Mouse (Mus musculus) Patski (cell line): ENCODE measurements around the gene Atg4a-ps. TPM values are rescaled to one million over a fixed set of nuclear protein-coding genes. Genes with fewer than 3 reads are reported as not detected.

Experiments used
- ATAC-seq: fragments of 100-300 bp; one replicate; pipeline ENCODE4 v1.8.0; 2021
- CTCF ChIA-PET: fragments of 350-600 bp; sonication (Branson Sonifier 250); formaldehyde crosslinking; loops from one replicate; lab custom pipeline; 2022; ENCODE audit warnings: inconsistent platforms; lab: Charles Lee
- POLR2A ChIA-PET: fragments of 350-600 bp; sonication (Branson Sonifier 250); formaldehyde crosslinking; loops from one replicate; lab custom pipeline; 2022; ENCODE audit warnings: antibody characterized with exemption, inconsistent platforms; lab: Charles Lee
- DNase-seq: peaks from one replicate; pipeline ENCODE4 v3.0.0-alpha.2; 2011; ENCODE audit warnings: low read depth, low spot score
- H3K27me3 ChIP-seq: fragments of 371-371 bp; one replicate; pipeline ENCODE4 v1.5.1; 2021
- CTCF ChIP-seq: fragments of 100-300 bp; IDR thresholded peaks from one replicate; pipeline ENCODE4 v1.5.1; 2021
- in situ Hi-C: fragments of 300-500 bp; cut with MboI; formaldehyde crosslinking; loops from 3 replicates; pipeline ENCODE4 v1.11.1; 2018; ENCODE audit warnings: low pct_unique_long_range_greater_than_20kb, mixed read lengths
- polyA plus RNA-seq: library from polyadenylated mRNA; unstranded; gene quantifications from one replicate; pipeline ENCODE4 v1.2.3, GENCODE M21; 2021

Gene Atg4a-ps
- polyA plus RNA-seq, 1 experiment from 2014 or later, result 7.4 TPM

DNA sequence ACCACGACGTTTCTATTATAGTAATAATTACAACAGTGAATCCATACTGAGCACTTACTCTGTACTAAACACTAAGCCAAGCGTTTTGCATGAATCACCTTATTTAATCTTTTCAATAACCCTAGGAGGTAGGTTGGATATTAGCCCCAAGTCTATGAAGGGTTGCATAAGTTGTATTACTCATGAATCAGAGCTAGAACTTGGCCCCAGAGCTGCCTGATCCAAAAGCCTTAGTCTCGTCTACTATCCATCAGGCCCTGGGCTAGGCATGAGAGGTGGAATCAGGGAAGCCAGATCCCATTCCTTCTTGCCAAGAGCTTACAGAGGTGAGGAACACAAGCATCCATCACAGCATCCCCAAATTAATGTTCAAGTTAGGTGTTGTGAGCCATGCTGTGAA, 30.2 kb downstream of the Atg4a-ps start:
- no peak for TF ChIP-seq CTCF
- POLR2A ChIA-PET, result interaction anchor here (0.6 to 1.0 kb wide), 2 partner anchors 9 to 20 kb away, joined by 3 read pairs; no protein-coding TSS in a partner anchor
- DNase-seq, result no peak
- no peaks in the 10 kb centered on the region for H3K27me3 ChIP-seq
- peak; percentile 36 for ATAC-seq
- in situ Hi-C loops, result no loop called here
- CTCF ChIA-PET, result interaction anchor here (0.8 to 2.2 kb wide), 7 partner anchors 9 to 210 kb away, joined by 3 to 7 read pairs (median 3); no protein-coding TSS in a partner anchor

GRCm38 (mm10) chr3:103612636-103613355, 33.1 kb downstream of the Atg4a-ps start:
- ATAC-seq (peak; percentile 64), DNase-seq (no peak)
- ChIA-PET POLR2A (interaction anchor here (0.6 to 1.1 kb wide), 3 partner anchors 14 to 790 kb away, joined by 5 to 8 read pairs (median 6); no protein-coding TSS in a partner anchor), CTCF (interaction anchor here (1.2 to 1.4 kb wide), 2 partner anchors 8 to 10 kb away, joined by 3 to 5 read pairs; no protein-coding TSS in a partner anchor)
- no peaks in the 10 kb centered on the region for H3K27me3 ChIP-seq
- in situ Hi-C loops, result no loop called here
- no peak for TF ChIP-seq CTCF

GRCm38 (mm10) chr3:103610231-103610630, 35.6 kb downstream of the Atg4a-ps start:
- POLR2A ChIA-PET, result no interaction called here
- DNase-seq (no peak), ATAC-seq (no peak)
- no peaks in the 10 kb centered on the region for H3K27me3 ChIP-seq
- CTCF ChIA-PET, result no interaction called here
- in situ Hi-C loops, result no loop called here
- no peak for TF ChIP-seq CTCF

DNA sequence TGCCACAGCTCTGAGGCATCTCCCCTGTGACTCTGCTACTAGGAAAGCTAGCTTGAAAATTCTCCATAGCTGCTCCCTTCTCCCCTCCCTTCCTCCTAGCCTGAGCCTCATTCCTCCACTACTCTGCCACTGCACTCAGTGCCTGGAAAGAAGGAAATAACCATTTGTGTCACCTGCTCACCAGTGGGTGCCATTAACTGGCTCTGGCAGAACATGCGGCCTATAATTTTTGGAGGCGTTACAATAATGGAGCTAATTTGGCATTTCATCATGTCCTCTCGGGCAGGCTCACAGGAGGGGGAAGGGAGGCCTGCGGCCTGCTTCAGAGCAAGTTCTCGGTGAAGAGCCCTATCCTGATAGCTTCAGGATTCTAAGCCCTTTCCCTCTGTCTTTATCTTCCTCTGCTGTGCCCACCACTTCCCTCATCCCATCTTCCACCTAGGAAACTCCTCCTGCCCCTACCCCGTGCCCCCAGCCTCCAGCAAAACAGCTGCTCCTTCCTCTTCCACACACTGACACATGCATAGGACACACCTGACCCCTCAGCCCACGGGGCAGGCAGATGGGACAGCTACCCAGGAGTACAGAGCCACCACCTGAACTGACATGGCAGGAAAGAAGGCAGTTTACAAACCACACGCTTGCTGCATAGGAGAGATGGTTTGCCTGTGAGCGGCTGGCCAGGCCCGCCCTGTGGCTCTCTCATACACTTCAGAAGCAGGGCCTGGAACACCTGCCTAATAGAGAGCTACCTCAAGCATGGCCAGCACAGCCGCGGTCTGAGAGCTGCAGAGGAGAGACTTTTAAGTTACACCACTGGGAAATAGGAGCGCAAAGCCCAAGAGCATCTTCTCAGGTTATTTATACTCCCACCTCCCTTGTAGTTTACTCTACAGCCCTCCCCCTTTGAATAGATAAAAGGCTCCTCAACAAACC, 38.9 kb downstream of the Atg4a-ps start:
- in situ Hi-C loops, result no loop called here
- ATAC-seq, result no peak
- TF ChIP-seq CTCF, result no peak
- no peak for DNase-seq
- ChIA-PET CTCF (interaction anchor here (1.2 to 1.4 kb wide), 3 partner anchors 9 to 11 kb away, joined by 4 read pairs; no protein-coding TSS in a partner anchor), POLR2A (interaction anchor here (1.0 kb wide), 1 partner anchor 33 kb away, joined by 3 read pairs; no protein-coding TSS in a partner anchor)
- no peaks in the 10 kb centered on the region for H3K27me3 ChIP-seq

DNA sequence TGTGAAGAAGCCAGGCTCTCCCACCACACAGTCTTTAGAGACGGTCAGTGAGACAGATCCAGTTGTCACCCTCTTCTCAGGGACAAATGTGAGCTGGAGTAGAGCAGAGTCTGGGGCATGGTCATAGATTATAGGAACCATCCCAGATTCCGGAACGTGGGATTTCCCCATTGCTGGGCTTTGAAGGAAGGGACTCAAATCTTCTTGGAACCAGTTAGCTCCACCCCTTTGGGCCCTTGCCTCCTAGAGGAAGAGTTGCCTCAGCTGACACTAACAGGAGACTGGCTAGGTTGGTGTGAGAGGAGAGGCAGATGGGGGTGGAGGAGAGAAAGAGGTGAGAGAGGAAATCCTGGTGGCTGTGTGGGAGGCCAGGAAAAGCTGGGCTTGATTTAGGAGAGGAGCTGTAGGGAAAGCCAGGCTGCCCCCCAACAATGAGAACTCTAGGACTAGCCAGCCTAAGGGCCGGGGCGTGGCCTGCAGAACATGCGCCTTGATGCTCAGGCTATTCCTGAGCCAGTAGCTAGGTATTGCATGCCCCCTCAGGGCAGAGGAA, 39.7 kb downstream of the Atg4a-ps start:
- in situ Hi-C loops, result no loop called here
- ATAC-seq (no peak), DNase-seq (no peak)
- POLR2A ChIA-PET, result no interaction called here
- no peak for TF ChIP-seq CTCF
- CTCF ChIA-PET, result interaction anchor here (1.4 kb wide), 1 partner anchor 12 kb away, joined by 4 read pairs; no protein-coding TSS in a partner anchor
- no peaks in the 10 kb centered on the region for H3K27me3 ChIP-seq

DNA sequence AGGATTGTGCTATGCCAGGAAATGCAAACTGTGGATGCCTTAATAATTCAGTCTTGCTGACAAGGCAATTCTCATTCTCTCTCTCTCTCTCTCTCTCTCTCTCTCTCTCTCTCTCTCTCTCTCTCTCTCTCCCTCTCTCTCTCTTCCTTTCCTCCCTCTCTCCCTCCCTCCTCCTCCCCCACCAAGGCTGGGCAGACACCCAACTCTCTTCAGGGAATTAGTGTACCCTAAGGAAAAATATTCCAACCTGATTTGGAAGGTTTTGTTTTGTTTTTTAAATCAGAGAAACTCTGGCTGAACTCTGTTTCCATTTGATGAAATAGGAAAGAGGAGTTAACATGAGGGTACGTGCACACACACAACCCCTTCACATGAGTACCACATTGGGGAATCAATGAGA, 44.3 kb downstream of the Atg4a-ps start:
- ChIA-PET CTCF (no interaction called here), POLR2A (interaction anchor here (0.8 to 2.5 kb wide), 2 partner anchors 12 to 30 kb away, joined by 3 to 9 read pairs; no protein-coding TSS in a partner anchor)
- ATAC-seq, result no peak
- TF ChIP-seq CTCF, result no peak
- in situ Hi-C loops, result no loop called here
- H3K27me3 ChIP-seq, result no peaks in the 10 kb centered on the region
- no peak for DNase-seq

GRCm38 (mm10) chr3:103601011-103601410, 44.9 kb downstream of the Atg4a-ps start:
- no peak for TF ChIP-seq CTCF
- peak; percentile 24 for ATAC-seq
- in situ Hi-C loops, result no loop called here
- DNase-seq, result no peak
- no peaks in the 10 kb centered on the region for H3K27me3 ChIP-seq
- ChIA-PET POLR2A (interaction anchor here (0.8 to 2.5 kb wide), 2 partner anchors 11 to 29 kb away, joined by 3 to 9 read pairs; no protein-coding TSS in a partner anchor), CTCF (no interaction called here)

DNA sequence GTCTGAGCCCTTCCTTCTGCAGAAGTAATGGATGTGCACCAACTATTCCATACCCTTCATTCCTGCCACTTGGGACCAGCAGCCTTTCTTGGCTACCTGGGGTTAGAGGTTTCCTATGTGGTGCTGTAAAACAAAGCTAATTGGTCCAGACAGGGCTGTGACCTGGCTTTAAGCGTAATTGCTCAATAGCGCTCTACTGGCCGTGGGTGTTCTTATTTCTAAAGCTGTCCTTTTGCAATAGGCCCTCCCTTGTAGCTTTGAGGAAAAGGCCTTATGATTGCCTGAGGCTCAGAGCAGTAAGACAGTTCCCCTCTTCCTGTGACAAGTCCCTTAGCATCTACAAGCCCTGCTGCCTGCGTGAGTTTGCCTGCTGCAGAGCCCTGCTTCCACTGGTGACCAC, 48.3 kb downstream of the Atg4a-ps start:
- ATAC-seq (no peak), DNase-seq (no peak)
- in situ Hi-C loops, result no loop called here
- peaks cover 3% of the 10 kb centered on the region for H3K27me3 ChIP-seq
- TF ChIP-seq CTCF, result no peak
- POLR2A ChIA-PET, result interaction anchor here (1.2 kb wide), 1 partner anchor 25 kb away, joined by 3 read pairs; no protein-coding TSS in a partner anchor
- CTCF ChIA-PET, result interaction anchor here (1.4 kb wide), 2 partner anchors 10 to 11 kb away, joined by 3 to 4 read pairs; no protein-coding TSS in a partner anchor

- in situ Hi-C loops, result no loop called here
- no peak for DNase-seq
- peaks cover 3% of the 10 kb centered on the region for H3K27me3 ChIP-seq
- no peak for ATAC-seq
- ChIA-PET CTCF (interaction anchor here (1.4 kb wide), 1 partner anchor 13 kb away, joined by 3 read pairs; no protein-coding TSS in a partner anchor), POLR2A (interaction anchor here (0.9 kb wide), 1 partner anchor 20 kb away, joined by 3 read pairs; no protein-coding TSS in a partner anchor)
- TF ChIP-seq CTCF, result no peak
These were observed 50.5 kb downstream of the Atg4a-ps start for GRCm38 (mm10) chr3:103595271-103595810.

Other genes with a start within 250 kb of the Atg4a-ps start
- gene Syt6, start 70.8 kb downstream of the Atg4a-ps start, polyA plus RNA-seq, result not detected
- 3.5 TPM for gene Olfml3, start 91.9 kb upstream of the Atg4a-ps start, polyA plus RNA-seq
- gene Gm10964, start 93.3 kb upstream of the Atg4a-ps start, polyA plus RNA-seq, result not detected
- gene Hipk1, start 145.5 kb upstream of the Atg4a-ps start, polyA plus RNA-seq, result 80.5 TPM
- gene Dclre1b, start 163.4 kb upstream of the Atg4a-ps start, polyA plus RNA-seq, result 12.0 TPM
- gene Ap4b1, start 163.5 kb upstream of the Atg4a-ps start, polyA plus RNA-seq, result 25.7 TPM
- 0.55 TPM for gene Gm43064, start 163.5 kb upstream of the Atg4a-ps start, polyA plus RNA-seq
- 0.35 TPM for gene Bcl2l15, start 186.5 kb upstream of the Atg4a-ps start, polyA plus RNA-seq
- 1.7 TPM for gene Ptpn22, start 213.7 kb upstream of the Atg4a-ps start, polyA plus RNA-seq